In the genomic region with DNA sequence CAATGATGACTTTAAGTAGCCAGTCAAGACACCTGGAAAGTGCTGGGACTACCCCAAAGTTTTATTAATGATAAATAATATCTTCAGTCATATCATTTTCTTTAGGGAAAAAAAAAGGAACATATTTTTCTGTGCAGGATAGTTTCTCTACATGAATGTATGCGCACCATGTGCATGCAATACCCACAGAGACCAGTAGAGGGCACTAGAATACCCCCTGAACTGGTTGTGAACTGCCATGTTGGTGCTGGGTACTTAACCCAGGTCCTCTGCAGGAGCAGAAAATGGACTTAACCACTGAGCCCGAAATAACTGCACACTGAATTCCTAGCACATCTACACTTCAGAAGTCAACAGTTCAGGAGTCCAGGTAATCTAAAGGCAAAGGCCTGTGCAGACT, we compare ENCODE assay signal across 17 mouse cellular contexts. TPM values are rescaled to one million over a fixed set of nuclear protein-coding genes. Genes with fewer than 3 reads are reported as not detected.
DNase-seq lines count a peak whose midpoint lies in the region; ATAC-seq and TF ChIP-seq lines count a peak whose summit lies in the region.
"Had no signal": no experiment of that assay in that cellular context is flagged by ENCODE, and none has a peak within 500 bp of the region (broad histone marks: within the 10 kb centered on the region; RNA-seq: fewer than 3 reads in every experiment).

No protein-coding gene starts in this region.

- H3K4me2 ChIP-seq in midbrain, postnatal 0 days (ENCODE audit: low read depth, low read length, poor library complexity, severe bottlenecking), result no peak overlapping the region
- H3K4me2 ChIP-seq in midbrain, embryonic 11.5 days, result no peak overlapping the region
- H3K4me2 ChIP-seq: hindbrain, embryonic 13.5 days; lung, embryonic 15.5 days had no signal

- H3K4me1 ChIP-seq in kidney, adult 2 months (ENCODE audit: control insufficient read depth, insufficient read depth, low read length), result no peaks in the 10 kb centered on the region
- no peaks in the 10 kb centered on the region for H3K4me1 ChIP-seq in midbrain, postnatal 0 days (ENCODE audit: insufficient read depth, low read length)
- H3K4me1 ChIP-seq in midbrain, embryonic 11.5 days (ENCODE audit: control insufficient read depth, insufficient read depth, low read length), result no peaks in the 10 kb centered on the region
- H3K4me1 ChIP-seq: hindbrain, embryonic 13.5 days had no signal

- H3K9me3 ChIP-seq in midbrain, postnatal 0 days (ENCODE audit: low read length), result no peaks in the 10 kb centered on the region
- no peaks in the 10 kb centered on the region; the same call in 1 of the 2 replicates for H3K9me3 ChIP-seq in midbrain, embryonic 11.5 days (ENCODE audit: control insufficient read depth, low read length)

- 99% methylated on average over 2 of the region's 2 CpGs for WGBS in kidney, adult 2 months
- 99% methylated on average over 2 of the region's 2 CpGs for WGBS in midbrain, postnatal 0 days
- 87% methylated on average over 2 of the region's 2 CpGs for WGBS in midbrain, embryonic 11.5 days

- ATAC-seq in midbrain, postnatal 0 days (ENCODE audit: low FRiP score), result no peak
- ATAC-seq in midbrain, embryonic 11.5 days (ENCODE audit: low FRiP score), result no peak
- no peak for ATAC-seq in Patski
- ATAC-seq: forebrain, embryonic 16.5 days had no signal

- peak; percentile 25 for TF ChIP-seq CTCF in kidney, adult 2 months (conservative IDR thresholded peaks at IDR 0.05; ENCODE audit: insufficient read depth, insufficient read length, low read depth, low read length)
- TF ChIP-seq CTCF in midbrain, postnatal 0 days (IDR thresholded peaks at IDR 0.05), result peak; percentile 57
- peak; percentile 71 for TF ChIP-seq CTCF in Patski (IDR thresholded peaks at IDR 0.05)

- POLR2A ChIA-PET in Patski (lab: Charles Lee), result no interaction called here

- H3K27ac ChIP-seq in kidney, adult 2 months (ENCODE audit: insufficient read depth, low read depth, low read length), result no peak overlapping the region
- no peak overlapping the region for H3K27ac ChIP-seq in midbrain, postnatal 0 days (ENCODE audit: low read depth, low read length)
- H3K27ac ChIP-seq in midbrain, embryonic 11.5 days (ENCODE audit: low read depth, low read length), result no peak overlapping the region
- H3K27ac ChIP-seq: hindbrain, embryonic 13.5 days; lung, embryonic 15.5 days; midbrain, embryonic 10.5 days had no signal

- TF ChIP-seq POLR2A in kidney, adult 2 months (IDR thresholded peaks at IDR 0.05; ENCODE audit: low read depth, low read length), result no peak

- H3K36me3 ChIP-seq in kidney, adult 2 months (ENCODE audit: control insufficient read depth, insufficient read depth, low read length), result peaks cover 3% of the 10 kb centered on the region; the same call in 1 of the 2 replicates
- H3K36me3 ChIP-seq in midbrain, postnatal 0 days (ENCODE audit: insufficient read depth, low read length), result peaks cover 14% of the 10 kb centered on the region
- no peaks in the 10 kb centered on the region for H3K36me3 ChIP-seq in midbrain, embryonic 11.5 days (ENCODE audit: control insufficient read depth, insufficient read depth, low read length)
- peaks cover 39% of the 10 kb centered on the region for H3K36me3 ChIP-seq in splenic B cell, adult 2 months (ENCODE audit: control insufficient read depth, insufficient read depth, low read length, poor library complexity, severe bottlenecking)

- DNase-seq in kidney, adult 2 months, result no peak
- DNase-seq in kidney, postnatal 4 days, result no peak
- no peak for DNase-seq in midbrain, postnatal 0 days (ENCODE audit: low spot score)
- DNase-seq in midbrain, embryonic 11.5 days (ENCODE audit: low spot score, missing footprints), result no peak
- DNase-seq in Patski (ENCODE audit: low read depth, low spot score), result no peak
- peak; percentile 31 for DNase-seq in splenic B cell, adult 2 months (ENCODE audit: low read depth, low spot score)
- DNase-seq in layer of hippocampus, postnatal 36 days, result no peak
- DNase-seq: cerebellum, adult 9-10 months; embryo, embryonic 11 days; gastrocnemius, postnatal 36 days; kidney, adult 8-10 months; thymus, postnatal 25 days had no signal

- H3K27me3 ChIP-seq in kidney, adult 2 months (replicated peaks; ENCODE audit: control insufficient read depth, insufficient read depth, low read length), result no peaks in the 10 kb centered on the region
- no peaks in the 10 kb centered on the region for H3K27me3 ChIP-seq in midbrain, postnatal 0 days (ENCODE audit: insufficient read depth, low read length)
- H3K27me3 ChIP-seq in midbrain, embryonic 11.5 days (ENCODE audit: control insufficient read depth, insufficient read depth, low read length), result no peaks in the 10 kb centered on the region
- no peaks in the 10 kb centered on the region for H3K27me3 ChIP-seq in Patski
- no peaks in the 10 kb centered on the region for H3K27me3 ChIP-seq in splenic B cell, adult 2 months (ENCODE audit: control insufficient read depth, insufficient read depth, low read length, poor library complexity, severe bottlenecking)
- H3K27me3 ChIP-seq: hindbrain, embryonic 13.5 days; lung, embryonic 15.5 days had no signal

- in situ Hi-C loops in Patski (cut with MboI; ENCODE audit: low pct_unique_long_range_greater_than_20kb), result loop anchor here (25.0 kb wide), 1 partner anchor 580 kb away; no protein-coding TSS in a partner anchor

- H3K9ac ChIP-seq in midbrain, postnatal 0 days (replicated peaks; ENCODE audit: low read length, poor library complexity, severe bottlenecking), result no peak overlapping the region
- no peak overlapping the region for H3K9ac ChIP-seq in midbrain, embryonic 11.5 days (ENCODE audit: low read length)
- H3K9ac ChIP-seq: hindbrain, embryonic 13.5 days; lung, embryonic 15.5 days had no signal

- H3K4me3 ChIP-seq in kidney, adult 2 months (ENCODE audit: insufficient read depth, low read depth, low read length), result no peak overlapping the region
- no peak overlapping the region for H3K4me3 ChIP-seq in midbrain, postnatal 0 days (ENCODE audit: low read depth, low read length)
- no peak overlapping the region for H3K4me3 ChIP-seq in midbrain, embryonic 11.5 days (ENCODE audit: low read depth, low read length)
- H3K4me3 ChIP-seq: hindbrain, embryonic 13.5 days; lung, embryonic 15.5 days; midbrain, embryonic 10.5 days; myocyte had no signal

- CTCF ChIA-PET in Patski (lab: Charles Lee), result interaction anchor here (1.9 kb wide), 1 partner anchor 271 kb away, joined by 4 read pairs; no protein-coding TSS in a partner anchor

RNA-seq across cellular contexts. Expression of gene Afap1l2, which starts 49.5 kb away (rescaled TPM):
- polyA plus RNA-seq in kidney, adult 2 months (2012; rRNA removed), result 9.2 and 10.1 TPM in 2 replicates
- total RNA-seq in midbrain, postnatal 0 days (2014; rRNA removed), result 13.2 and 15.3 TPM in 2 replicates
- polyA plus RNA-seq in midbrain, postnatal 0 days (2015; fragmentation: Nextera tagmentation; extraction: Ambion mirVana), result 8.1 and 10.8 TPM in 2 replicates
- polyA plus RNA-seq in midbrain, embryonic 11.5 days (2014; fragmentation: Nextera tagmentation; extraction: Ambion mirVana), result 3.0 and 3.5 TPM in 2 replicates
- 132 TPM for polyA plus RNA-seq in Patski (2021)
- 10 to 100 TPM; 11.5 to 14.7 TPM for total RNA-seq in layer of hippocampus, postnatal 36 days (2021)

Comparison
In these comparisons a context has a peak if more than half of its experiments do, and no peak if none do; other contexts are left out.
1. RNA of gene Afap1l2, which starts 49.5 kb away (polyA plus RNA-seq): 132 TPM in Patski (single experiment); 9.2 to 10.1 TPM in kidney, adult 2 months, 8.1 to 10.8 TPM in midbrain, postnatal 0 days and 3.0 to 3.5 TPM in midbrain, embryonic 11.5 days; every median in the first group is over 10 times any median in the second.
2. Peak in every context shown above with its lines, with median percentiles within 50 percentile points of each other: CTCF ChIP-seq.